Mouse (Mus musculus) gastrocnemius, postnatal 14 days (tissue): ENCODE measurements around the gene Mthfd1. TPM values are rescaled to one million over a fixed set of nuclear protein-coding genes. Genes with fewer than 3 reads are reported as not detected.

Experiments
- total RNA-seq, 2 experiments: library from RNA; stranded (reverse); gene quantifications; 2 replicates each; pipeline ENCODE4 v1.2.3; 2021

Gene Mthfd1
- total RNA-seq, 2 experiments from 2014 or later: 31.4 to 40.6 TPM

Other genes starting within 250 kb of the Mthfd1 start
- gene Esr2, start 78.0 kb upstream of the Mthfd1 start, total RNA-seq: not detected
- not detected for gene Tex21, start 8.6 kb upstream of the Mthfd1 start, total RNA-seq
- gene Akap5, start 69.6 kb downstream of the Mthfd1 start, total RNA-seq: 1 to 10 TPM; 1.0 to 1.5 TPM
- gene Zbtb25, start 114.3 kb downstream of the Mthfd1 start, total RNA-seq: 1 to 10 TPM; 7.8 to 8.7 TPM
- gene Zbtb1, start 115.0 kb downstream of the Mthfd1 start, total RNA-seq: 1 to 10 TPM; 4.3 to 4.4 TPM
- 10 to 100 TPM in 1 of 2 experiments, 1 to 10 TPM in 1; 8.7 to 12.7 TPM for gene Hspa2, start 148.9 kb downstream of the Mthfd1 start, total RNA-seq
- gene Ppp1r36, start 162.2 kb downstream of the Mthfd1 start, total RNA-seq: under 1 TPM; 0.31 to 0.51 TPM